Mouse (Mus musculus): ENCODE data around the gene Lrrc52.

GRCm38 (mm10) chr1:167430976-167431676 is 35.5 kb downstream of the Lrrc52 start:
- TF ChIP-seq POLR2A (IDR thresholded peaks at IDR 0.05; ENCODE audit: borderline replicate concordance, extremely low read depth, low read depth, low read length) (no peak), CTCF (IDR thresholded peaks at IDR 0.05; ENCODE audit: insufficient read depth, low read length) (no peak)

Measured in lung, adult 2 months (tissue).